8 mouse cellular contexts compared by ENCODE assay signal in the genomic region with DNA sequence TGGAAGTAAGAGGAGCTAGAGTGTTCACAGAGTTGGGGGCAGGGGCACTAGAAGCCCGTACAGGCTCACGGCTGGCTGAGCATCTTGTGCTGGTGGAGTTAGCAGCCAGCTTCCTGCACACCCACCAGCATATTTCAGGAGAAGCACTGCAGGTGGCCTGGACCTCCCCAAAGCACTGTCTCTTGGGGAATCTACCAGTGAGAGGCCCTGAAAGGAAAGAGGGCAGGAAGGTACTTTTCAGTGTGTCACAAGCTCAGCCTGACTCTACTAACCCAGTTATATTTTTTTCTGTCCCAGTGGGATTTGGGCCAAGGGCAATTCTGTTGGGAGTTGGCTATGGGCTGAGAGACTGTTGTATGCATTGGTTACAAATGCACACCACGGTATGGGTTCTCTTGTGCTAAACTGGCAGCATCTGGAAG. TPM values are rescaled to one million over a fixed set of nuclear protein-coding genes. Genes with fewer than 3 reads are reported as not detected.
DNase-seq lines count a peak whose midpoint lies in the region; ATAC-seq lines count a peak whose summit lies in the region.

No protein-coding gene starts in this region.

- H3K4me2 ChIP-seq in heart, embryonic 13.5 days: peak overlapping the region; percentile 58
- peak overlapping the region; percentile 46 for H3K4me2 ChIP-seq in lung, embryonic 15.5 days
- H3K4me2 ChIP-seq in forebrain, embryonic 12.5 days: no peak overlapping the region

- intact Hi-C loops in heart, postnatal 25 days (cut with DNase I): loop anchor here (5.0 kb wide), 1 partner anchor 40 kb away; no protein-coding TSS in a partner anchor

- H3K36me3 ChIP-seq in heart, embryonic 13.5 days: no peaks in the 10 kb centered on the region
- no peaks in the 10 kb centered on the region for H3K36me3 ChIP-seq in lung, embryonic 15.5 days
- H3K36me3 ChIP-seq in forebrain, embryonic 12.5 days (replicated peaks): no peaks in the 10 kb centered on the region

- no peak overlapping the region for H3K27ac ChIP-seq in heart, embryonic 13.5 days (replicated peaks)
- no peak overlapping the region for H3K27ac ChIP-seq in lung, embryonic 15.5 days
- peak overlapping the region; percentile 89 for H3K27ac ChIP-seq in brown adipose tissue, adult 24 weeks (replicated peaks; ENCODE audit: low read depth, low read length)
- H3K27ac ChIP-seq in forebrain, embryonic 12.5 days: no peak overlapping the region

- no peak for ATAC-seq in heart, embryonic 13.5 days (ENCODE audit: extremely low read depth, insufficient number of reproducible peaks, low FRiP score, low TSS enrichment)
- no peak for ATAC-seq in lung, embryonic 15.5 days (ENCODE audit: borderline replicate concordance, extremely low read depth, low FRiP score, low TSS enrichment)
- no peak for ATAC-seq in forebrain, embryonic 12.5 days (ENCODE audit: low FRiP score)

- DNase-seq in heart, postnatal 25 days (ENCODE audit: low spot score): no peak
- no peak for DNase-seq in lung, postnatal 4 days
- DNase-seq in telencephalon, adult 2 months (ENCODE audit: low read depth, low spot score): peak; percentile 67
- DNase-seq in embryo, embryonic 9.5 days (ENCODE audit: extremely low spot score): no peak

- H3K27me3 ChIP-seq in heart, embryonic 13.5 days (replicated peaks): no peaks in the 10 kb centered on the region
- H3K27me3 ChIP-seq in lung, embryonic 15.5 days: no peaks in the 10 kb centered on the region
- no peaks in the 10 kb centered on the region for H3K27me3 ChIP-seq in forebrain, embryonic 12.5 days

- H3K9me3 ChIP-seq in heart, embryonic 13.5 days: no peaks in the 10 kb centered on the region
- H3K9me3 ChIP-seq in lung, embryonic 15.5 days: no peaks in the 10 kb centered on the region
- no peaks in the 10 kb centered on the region for H3K9me3 ChIP-seq in forebrain, embryonic 12.5 days

- H3K9ac ChIP-seq in heart, embryonic 13.5 days: no peak overlapping the region
- H3K9ac ChIP-seq in lung, embryonic 15.5 days: no peak overlapping the region
- no peak overlapping the region for H3K9ac ChIP-seq in forebrain, embryonic 12.5 days

- 71% methylated on average over 3 of the region's 3 CpGs for WGBS in heart, embryonic 13.5 days
- WGBS in lung, embryonic 15.5 days: 52% methylated on average over 3 of the region's 3 CpGs
- WGBS in forebrain, embryonic 12.5 days: 69% methylated on average over 3 of the region's 3 CpGs

- H3K4me3 ChIP-seq in heart, embryonic 13.5 days: no peak overlapping the region
- H3K4me3 ChIP-seq in lung, embryonic 15.5 days: peak overlapping the region; percentile 38; the same call in 1 of the 2 replicates
- peak overlapping the region; percentile 78 for H3K4me3 ChIP-seq in brown adipose tissue, adult 24 weeks (ENCODE audit: insufficient read depth, low read depth, low read length)
- H3K4me3 ChIP-seq in forebrain, embryonic 12.5 days (replicated peaks): no peak overlapping the region

- H3K4me1 ChIP-seq in heart, embryonic 13.5 days: peaks cover 22% of the 10 kb centered on the region
- H3K4me1 ChIP-seq in lung, embryonic 15.5 days: no peaks in the 10 kb centered on the region
- peaks cover 12% of the 10 kb centered on the region for H3K4me1 ChIP-seq in brown adipose tissue, adult 24 weeks (ENCODE audit: control insufficient read depth, insufficient read depth, insufficient read length, low read length)
- no peaks in the 10 kb centered on the region for H3K4me1 ChIP-seq in forebrain, embryonic 12.5 days

RNA-seq across cellular contexts. Expression of gene Inpp5d, which starts 1.8 kb away (rescaled TPM):
- 6.0 and 6.2 TPM in 2 replicates for polyA plus RNA-seq in heart, embryonic 13.5 days (2015; fragmentation: Nextera tagmentation; extraction: Ambion mirVana)
- 10 to 100 TPM; 10.4 to 12.5 TPM for total RNA-seq in heart, postnatal 25 days (2021)
- 8.7 and 11.8 TPM in 2 replicates for polyA plus RNA-seq in lung, embryonic 15.5 days (2015; fragmentation: Nextera tagmentation; extraction: Ambion mirVana)
- polyA plus RNA-seq in brown adipose tissue, adult 24 weeks (2012; ENCODE audit: insufficient read depth, insufficient read length, missing spikeins): 2.6 and 5.2 TPM in 2 replicates
- polyA plus RNA-seq in forebrain, embryonic 12.5 days (2016; fragmentation: Nextera tagmentation; extraction: Ambion mirVana): 2.6 and 3.8 TPM in 2 replicates

RNA-seq across cellular contexts. Expression of gene Ngef, which starts 48.2 kb away (rescaled TPM):
- 0.31 and 0.41 TPM in 2 replicates for polyA plus RNA-seq in heart, embryonic 13.5 days (2015; fragmentation: Nextera tagmentation; extraction: Ambion mirVana)
- total RNA-seq in heart, postnatal 25 days (2021): under 1 TPM; 0.36 to 0.49 TPM
- polyA plus RNA-seq in lung, embryonic 15.5 days (2015; fragmentation: Nextera tagmentation; extraction: Ambion mirVana): 3.6 and 3.8 TPM in 2 replicates
- 0.55 and 0.83 TPM in 2 replicates for polyA plus RNA-seq in brown adipose tissue, adult 24 weeks (2012; ENCODE audit: insufficient read depth, insufficient read length, missing spikeins)
- polyA plus RNA-seq in forebrain, embryonic 12.5 days (2016; fragmentation: Nextera tagmentation; extraction: Ambion mirVana): 2.2 and 3.0 TPM in 2 replicates

Comparison
In these comparisons a context has a peak if more than half of its experiments do, and no peak if none do; other contexts are left out.
1. H3K4me3 ChIP-seq: peak in lung, embryonic 15.5 days (single experiment) and brown adipose tissue, adult 24 weeks (single experiment); none in heart, embryonic 13.5 days (single experiment) and forebrain, embryonic 12.5 days (single experiment).